Comparison of ENCODE assay signal across 8 mouse cellular contexts in genomic region chr5:125304245-125304856, GRCm38 (mm10). TPM values are rescaled to one million over a fixed set of nuclear protein-coding genes. Genes with fewer than 3 reads are reported as not detected.
DNase-seq lines count a peak whose midpoint lies in the region; ATAC-seq lines count a peak whose summit lies in the region.

No protein-coding gene starts in this region.

- no peaks in the 10 kb centered on the region for H3K9me3 ChIP-seq in midbrain, embryonic 14.5 days (ENCODE audit: control insufficient read depth, low read length)

- H3K4me2 ChIP-seq in midbrain, embryonic 14.5 days (ENCODE audit: low read length): peak overlapping the region; percentile 27

- 15% methylated on average over 18 of the region's 18 CpGs for WGBS in midbrain, embryonic 14.5 days

- ATAC-seq in midbrain, embryonic 14.5 days (ENCODE audit: low FRiP score, low TSS enrichment): peak; percentile 46; the same call in 1 of the 2 replicates

- no peak overlapping the region for H3K4me3 ChIP-seq in midbrain, embryonic 14.5 days (replicated peaks; ENCODE audit: low read depth, low read length)

- 0 out of 2 replicates have a peak, but pooled peaks cover 2% of the 10 kb centered on the region for H3K4me1 ChIP-seq in midbrain, embryonic 14.5 days (ENCODE audit: control insufficient read depth, insufficient read depth, low read length)

- peaks cover 5% of the 10 kb centered on the region; the same call in 1 of the 2 replicates for H3K36me3 ChIP-seq in midbrain, embryonic 14.5 days (ENCODE audit: control insufficient read depth, insufficient read depth, low read length)

- H3K27me3 ChIP-seq in midbrain, embryonic 14.5 days (ENCODE audit: control insufficient read depth, insufficient read depth, low read length): no peaks in the 10 kb centered on the region

- intact Hi-C loops in heart, postnatal 25 days (cut with DNase I): no loop called here
- intact Hi-C loops in left cerebral cortex, postnatal 25 days (cut with DNase I): no loop called here

- H3K9ac ChIP-seq in midbrain, embryonic 14.5 days (replicated peaks; ENCODE audit: low read length): no peak overlapping the region

- no peak overlapping the region for H3K27ac ChIP-seq in midbrain, embryonic 14.5 days (replicated peaks; ENCODE audit: low read depth, low read length)

- peak; percentile 24 for DNase-seq in heart, postnatal 4 days
- no peak for DNase-seq in heart, postnatal 25 days (ENCODE audit: low spot score)
- DNase-seq in forelimb bud, embryonic 11.5 days (ENCODE audit: low read depth, low spot score): peak; percentile 80
- DNase-seq in kidney, postnatal 4 days: peak; percentile 81 to 87
- peak; percentile 72 for DNase-seq in midbrain, embryonic 14.5 days
- DNase-seq in left cerebral cortex, postnatal 25 days (ENCODE audit: low spot score in 2 of 2): no peak
- no peak for DNase-seq in layer of hippocampus, adult 9-11 months
- no peak for DNase-seq in natural killer cell, adult 2 months (ENCODE audit: low spot score in 2 of 2)

RNA-seq across cellular contexts. Expression of gene Scarb1, which starts 36.5 kb away (rescaled TPM):
- total RNA-seq in heart, postnatal 4 days (2021): 10 to 100 TPM; 65.7 to 67.0 TPM
- total RNA-seq in heart, postnatal 25 days (2021): 10 to 100 TPM; 29.6 to 35.2 TPM
- polyA plus RNA-seq in midbrain, embryonic 14.5 days (2014; fragmentation: Nextera tagmentation; extraction: Ambion mirVana): 22.8 and 26.8 TPM in 2 replicates
- total RNA-seq in left cerebral cortex, postnatal 25 days (2021): 10 to 100 TPM; 24.6 to 28.9 TPM

Comparison
In these comparisons a context has a peak if more than half of its experiments do, and no peak if none do; other contexts are left out.
1. DNase-seq: peak in heart, postnatal 4 days (single experiment), forelimb bud, embryonic 11.5 days (single experiment), kidney, postnatal 4 days (2 of 2) and midbrain, embryonic 14.5 days (single experiment); none in heart, postnatal 25 days (single experiment), left cerebral cortex, postnatal 25 days (0 of 2), layer of hippocampus, adult 9-11 months (single experiment) and natural killer cell, adult 2 months (0 of 2).